Mouse (Mus musculus) ZHBTc4 (cell line): Measurements from ENCODE around the gene Pef1.
A peak's percentile ranks its signal among the peaks of the same experiment; 100 is the strongest.

ENCODE experiments used
- DNase-seq: peaks from one replicate; pipeline ENCODE4 v3.0.0-alpha.2; 2011; ENCODE audit warnings: low read depth, low spot score

Pef1 gene

DNA sequence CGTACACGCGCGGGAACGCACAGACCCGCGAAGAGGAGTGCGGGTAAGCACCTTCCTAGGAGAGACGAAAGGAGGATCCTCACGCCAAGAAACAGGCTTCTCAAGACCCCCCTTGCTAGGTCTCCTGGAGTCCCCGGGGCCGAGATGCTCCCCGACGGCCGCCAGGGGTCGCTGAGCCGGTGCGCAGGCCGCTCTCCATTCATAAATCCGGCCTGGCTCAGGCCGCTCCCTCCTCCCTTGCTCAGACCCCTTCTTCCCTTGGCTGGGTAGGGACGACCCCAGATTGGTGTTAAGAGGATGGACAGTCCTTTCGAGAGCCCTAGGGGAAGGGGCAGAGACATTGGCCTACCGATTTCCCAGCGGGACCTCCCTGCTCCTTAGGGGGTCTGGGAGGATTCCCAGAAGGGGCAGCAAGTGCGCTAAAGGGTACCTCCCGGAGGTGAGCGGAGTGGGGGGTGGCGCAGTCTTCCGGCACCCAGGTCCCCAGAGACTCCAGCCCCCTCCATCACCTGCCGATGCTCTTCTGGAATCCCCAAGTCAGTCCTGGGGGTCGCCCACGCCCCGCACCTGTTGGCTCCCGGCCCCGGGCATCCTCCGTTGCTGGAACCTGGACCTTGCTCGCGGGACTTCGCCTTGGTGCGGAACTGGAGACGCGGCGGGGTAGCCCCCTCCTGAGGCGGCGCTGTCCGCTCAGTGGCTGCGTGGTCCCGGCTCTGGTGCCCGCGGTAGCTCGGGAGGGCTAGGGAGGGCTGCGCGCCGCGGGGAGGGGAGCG lies 36.3 kb downstream of the Pef1 start:
- peak; percentile 91 for DNase-seq

DNA sequence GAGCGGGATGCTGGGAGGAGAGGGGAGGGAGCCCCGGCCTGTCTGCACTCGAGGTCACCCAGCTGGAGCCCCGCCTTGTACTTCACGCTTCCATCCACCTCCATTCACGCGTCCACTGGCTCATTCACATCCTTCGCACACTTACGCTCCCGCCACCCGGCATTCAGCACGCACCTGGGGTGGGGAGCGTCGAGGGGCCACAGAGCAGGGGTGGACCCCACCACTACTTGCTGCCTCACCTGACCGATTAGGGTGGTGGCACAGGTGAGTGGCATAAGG lies 36.8 kb downstream of the Pef1 start, which contains the start of gene Hcrtr1:
Hcrtr1 (minus strand) TSS at position 146 of the 279 bp plus-strand sequence.
- no peak for DNase-seq

DNA sequence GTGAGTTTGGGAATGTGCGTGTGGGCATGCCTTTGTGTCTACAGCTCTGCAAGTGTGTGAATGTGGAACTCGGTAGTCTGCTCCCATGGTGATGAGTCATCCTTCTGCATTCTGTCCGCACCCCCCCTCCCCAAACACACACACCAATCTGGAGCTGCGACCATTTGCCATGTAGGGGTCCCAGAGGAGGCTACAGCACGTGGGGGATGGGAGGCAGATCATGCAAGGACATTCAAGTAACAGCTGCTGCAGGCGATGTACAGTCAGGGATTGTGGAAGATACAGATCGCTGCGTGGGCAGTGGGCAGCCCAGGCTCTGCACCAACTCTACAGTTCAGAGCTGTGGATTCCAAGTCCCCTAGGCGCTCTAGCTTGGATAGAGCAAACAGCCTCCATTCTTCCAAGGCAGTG lies 38.6 kb downstream of the Pef1 start:
- no peak for DNase-seq

DNA sequence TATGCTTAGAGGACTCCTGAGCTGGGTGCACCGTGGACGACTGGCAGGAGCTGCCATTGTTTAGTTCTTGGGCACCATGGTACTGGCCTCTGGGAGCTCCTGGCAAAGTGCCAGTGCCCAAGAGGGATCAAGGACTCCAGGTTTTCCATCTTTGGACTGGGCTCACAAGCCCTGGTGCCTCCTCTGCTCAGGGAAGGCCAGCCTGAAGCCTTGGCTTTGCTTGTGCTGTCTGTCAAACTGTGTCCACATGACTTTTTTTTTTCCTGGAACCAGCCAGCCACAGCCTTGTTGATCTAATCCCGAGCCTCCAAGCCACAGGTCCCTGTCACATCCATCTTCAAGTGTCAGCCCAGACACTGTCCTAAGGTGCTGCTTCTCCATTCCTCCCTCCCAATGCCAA lies 39.4 kb downstream of the Pef1 start:
- DNase-seq: no peak

DNA sequence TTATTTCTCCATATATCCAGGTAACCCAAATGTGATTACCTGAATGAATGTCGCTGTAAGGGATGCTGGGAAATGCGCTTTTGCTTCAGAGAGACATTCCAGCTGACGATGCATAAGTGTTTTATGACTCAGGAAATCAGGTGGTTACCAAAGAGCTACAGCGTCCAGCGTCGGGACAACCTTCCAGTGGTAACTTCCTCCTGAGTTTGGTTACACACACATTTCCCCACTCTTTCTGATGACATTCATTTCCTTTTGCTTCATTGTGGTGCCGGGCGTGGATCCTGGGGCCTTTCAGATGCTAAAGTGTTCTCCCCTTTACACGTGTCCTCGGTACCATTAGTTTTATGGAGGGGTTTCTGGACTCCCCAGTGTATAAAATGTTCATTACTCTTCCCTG lies 46.0 kb downstream of the Pef1 start:
- no peak for DNase-seq

DNA sequence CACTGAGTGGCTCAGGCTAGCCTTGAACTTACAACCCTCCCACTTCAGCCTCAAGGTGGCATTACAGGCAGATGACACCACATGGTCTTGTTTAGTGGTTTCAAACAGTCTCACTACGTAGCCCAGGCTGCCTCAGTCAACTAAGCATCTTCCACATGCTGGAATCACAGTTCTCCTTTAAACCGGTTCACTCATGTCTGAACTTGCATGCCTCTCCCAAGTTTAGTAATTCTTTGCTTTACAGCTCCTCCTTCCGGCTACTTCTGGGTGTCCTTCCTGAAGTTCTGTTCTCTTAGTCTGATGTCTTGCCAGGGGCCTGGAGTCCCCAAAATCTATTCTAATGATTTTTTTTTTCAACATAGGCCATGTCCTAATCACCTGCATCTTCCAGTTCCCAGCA lies 51.9 kb downstream of the Pef1 start:
- DNase-seq: no peak

DNA sequence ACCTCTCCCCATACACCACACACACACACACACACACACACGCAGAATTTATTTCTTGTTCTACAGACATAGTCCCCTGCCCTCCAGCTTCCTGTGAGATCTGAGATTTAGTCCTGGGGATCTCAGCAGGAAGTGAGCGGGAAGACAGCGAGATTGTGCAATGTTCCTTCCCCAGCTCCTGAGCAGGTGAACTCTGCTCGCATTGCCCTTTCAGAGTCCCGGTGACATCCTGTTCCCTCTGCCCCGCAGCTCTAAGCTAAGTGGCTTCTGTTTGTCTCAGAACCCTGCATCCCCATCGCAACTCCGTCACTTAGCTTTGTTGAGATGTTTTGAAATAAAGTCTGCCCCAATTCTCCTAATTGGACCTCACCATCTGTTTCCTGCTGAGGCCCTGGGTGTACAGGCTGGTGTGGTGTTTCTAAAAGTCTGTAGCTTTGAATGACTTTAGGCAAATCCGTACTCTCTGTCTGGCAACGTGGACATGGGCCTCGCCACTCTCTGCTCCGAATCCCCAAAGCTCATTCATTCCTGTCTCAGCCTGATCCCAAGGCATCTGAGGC lies 54.5 kb downstream of the Pef1 start:
- DNase-seq: no peak

DNA sequence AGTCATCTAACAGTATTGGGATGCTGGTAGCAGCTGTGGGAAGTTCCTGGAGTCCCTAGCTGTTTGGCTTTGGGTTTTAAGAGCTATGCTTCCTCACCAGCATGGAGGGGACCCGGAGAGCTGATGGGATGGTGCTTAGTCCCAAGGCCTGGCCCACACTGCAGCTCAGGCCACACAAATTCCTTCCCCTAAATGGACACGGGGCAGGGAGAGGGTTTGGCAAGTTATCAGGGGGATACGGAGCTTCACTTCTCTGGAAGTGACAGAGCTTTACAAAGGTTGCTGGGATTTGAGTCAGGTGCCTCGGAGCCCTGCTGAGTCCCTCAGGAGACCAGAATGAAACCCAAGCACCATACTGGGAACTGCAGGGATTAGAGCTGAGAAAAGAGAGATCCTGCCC lies 59.0 kb downstream of the Pef1 start:
- no peak for DNase-seq

DNA sequence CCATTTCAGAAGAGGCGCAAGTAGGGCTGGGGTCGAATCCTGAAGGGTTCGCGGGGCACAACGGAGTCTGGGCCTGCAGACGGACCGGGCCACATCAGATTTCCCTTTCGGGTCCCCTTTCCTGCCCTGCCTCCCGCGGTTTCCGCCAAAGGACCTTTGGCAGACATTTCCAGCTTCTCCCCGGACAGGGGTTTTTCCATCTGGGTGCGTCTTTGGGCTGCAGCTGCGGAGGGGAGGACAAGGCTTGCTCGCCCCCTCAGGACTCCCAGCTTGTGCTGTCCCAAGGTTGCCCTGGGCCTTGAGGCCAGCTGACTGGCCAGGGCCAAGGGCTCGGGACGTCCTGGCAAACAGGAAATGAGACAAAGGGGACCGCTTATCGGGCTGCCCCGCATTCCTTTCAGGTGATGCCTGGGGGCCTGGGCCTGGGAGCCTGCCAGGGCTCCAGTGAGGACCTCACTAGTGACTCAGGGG lies 61.1 kb downstream of the Pef1 start:
- no peak for DNase-seq

DNA sequence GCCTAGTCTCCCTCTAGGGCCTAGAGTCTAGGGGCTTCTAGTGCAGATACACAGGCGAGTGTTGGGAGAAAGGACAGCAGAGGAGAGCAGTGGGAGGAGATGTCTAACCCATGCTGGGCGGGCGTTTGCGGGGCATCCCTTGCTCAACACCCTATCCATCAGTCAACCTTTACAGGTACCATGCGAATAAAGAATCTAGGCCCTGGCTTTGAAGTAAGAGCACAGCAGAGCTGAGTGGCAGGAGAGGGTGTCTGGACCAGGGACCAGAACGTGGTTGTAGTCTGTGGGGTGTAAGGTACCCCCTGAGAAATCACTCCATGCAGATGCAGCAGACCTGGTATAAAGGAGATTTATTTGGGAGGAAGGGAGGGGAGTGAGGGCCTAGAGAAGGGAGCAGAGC lies 61.8 kb downstream of the Pef1 start:
- DNase-seq: no peak

DNA sequence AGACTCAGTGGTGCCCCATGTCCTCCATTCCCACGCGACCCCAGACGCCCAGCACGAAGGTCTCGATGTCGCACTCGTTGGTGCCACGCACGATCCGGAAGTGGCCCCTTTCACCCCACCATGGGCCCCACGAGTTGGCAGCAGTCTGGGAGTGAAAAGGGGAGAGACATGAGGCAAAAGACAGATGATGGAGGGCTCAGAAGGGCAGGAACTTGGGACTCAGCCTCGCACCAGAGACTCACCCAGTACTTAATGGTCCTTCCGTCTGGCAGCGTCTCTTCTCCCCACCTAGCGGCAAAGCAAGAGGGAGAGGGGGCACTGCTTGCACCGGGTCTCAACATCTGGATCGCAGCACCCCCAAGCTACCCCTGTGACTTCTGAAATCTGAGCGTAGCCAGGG lies 63.7 kb downstream of the Pef1 start:
- no peak for DNase-seq

DNA sequence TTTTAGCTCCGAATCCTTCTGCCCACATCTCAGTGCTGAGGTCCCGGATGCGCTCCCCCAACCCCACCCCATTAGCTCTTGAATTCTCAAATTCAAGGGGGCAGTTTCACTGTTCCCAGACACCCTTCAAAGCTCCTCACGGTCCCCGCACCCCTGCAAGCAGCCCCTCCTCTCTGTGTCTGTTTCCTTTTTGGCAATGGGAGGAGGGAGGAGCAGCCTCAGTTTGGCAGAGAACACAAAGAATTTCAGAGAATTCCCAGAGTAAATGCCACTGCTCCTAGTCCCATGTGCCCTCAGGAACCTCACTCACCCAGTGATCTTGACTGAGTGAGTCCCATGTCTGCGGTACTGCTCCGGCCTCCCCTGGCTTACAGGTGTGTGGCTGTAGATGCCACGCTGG lies 64.2 kb downstream of the Pef1 start:
- DNase-seq: no peak

DNA sequence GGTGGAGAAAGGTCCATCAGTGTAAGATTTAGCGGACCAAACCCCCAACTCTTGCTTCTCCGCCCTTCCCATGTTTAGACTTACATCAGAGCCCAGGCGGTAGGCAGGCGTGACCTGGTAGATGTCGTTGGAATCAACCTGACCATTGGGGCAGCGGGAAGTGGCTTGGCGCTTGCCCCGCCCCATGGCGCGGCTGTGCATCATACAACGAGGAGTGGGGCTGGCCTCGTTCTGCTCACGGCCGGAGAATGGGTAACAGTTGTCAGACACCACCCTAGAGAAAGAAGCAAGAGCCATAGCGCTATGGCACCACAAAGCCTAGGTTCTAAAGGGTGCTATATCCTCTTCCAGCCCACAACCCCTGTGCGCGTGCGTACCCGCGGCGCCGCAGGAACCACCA lies 65.0 kb downstream of the Pef1 start:
- DNase-seq: peak; percentile 36

DNA sequence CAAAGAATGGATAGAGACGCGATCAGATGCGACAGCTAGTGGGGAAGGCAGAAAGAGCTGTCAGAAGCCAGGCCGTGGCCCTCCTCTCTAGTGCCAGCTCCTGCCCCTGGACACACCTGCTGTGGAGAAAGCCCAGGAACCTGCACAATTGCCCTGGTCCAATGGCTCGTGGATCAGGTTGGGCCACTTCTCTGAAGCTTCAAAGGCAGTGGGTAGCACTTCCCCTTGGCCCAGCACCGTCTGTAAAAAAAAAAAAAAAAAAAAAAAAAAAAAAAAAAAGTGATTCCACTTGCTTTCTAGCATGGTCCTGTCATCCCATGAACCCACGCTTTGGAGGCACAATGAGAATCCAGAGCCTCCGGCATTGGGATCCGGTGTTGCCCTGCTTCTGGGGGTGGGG lies 65.5 kb downstream of the Pef1 start:
- no peak for DNase-seq

DNA sequence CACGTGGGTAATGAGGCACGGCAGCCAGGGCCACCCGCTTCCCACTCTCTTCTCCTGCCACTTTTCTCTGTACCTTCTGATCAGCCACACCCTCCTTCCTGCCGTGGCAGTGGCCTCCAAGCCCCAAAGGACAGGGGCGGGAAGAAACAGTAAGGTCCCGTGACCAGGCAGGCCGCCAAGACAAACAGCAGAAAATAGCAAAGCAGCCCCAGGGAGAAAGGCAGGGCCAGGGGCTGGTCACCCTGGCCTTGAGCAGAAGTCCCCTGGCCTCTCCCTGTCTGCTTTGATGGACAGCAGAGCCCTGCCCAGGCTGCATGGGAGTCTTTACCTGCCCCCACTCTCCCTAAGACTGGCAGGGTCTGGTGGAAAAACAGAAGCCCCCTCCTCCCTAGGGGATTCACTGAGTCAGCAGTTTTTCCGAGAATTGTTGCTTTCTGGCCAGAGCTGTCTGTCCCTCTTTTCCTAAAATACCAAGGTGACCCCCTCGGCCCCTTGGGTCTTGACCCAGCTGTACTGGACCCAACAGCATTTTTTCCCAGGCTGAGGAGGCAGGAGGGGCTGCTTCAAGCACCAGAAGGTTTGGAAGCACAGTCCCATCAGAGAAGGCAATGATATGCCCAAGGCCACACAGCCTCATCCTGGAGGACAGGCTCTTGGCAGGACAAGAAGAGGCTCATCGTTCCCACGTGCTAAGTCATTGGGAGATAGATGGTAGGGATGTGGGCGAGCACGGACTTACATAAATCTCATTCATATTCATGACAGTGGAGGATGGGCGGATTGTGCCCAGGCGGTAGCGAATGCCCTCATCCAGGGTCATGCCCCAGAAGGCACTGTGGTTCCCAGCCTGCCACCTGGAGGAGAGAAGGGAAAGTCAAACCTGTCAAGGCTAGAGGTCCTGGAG lies 66.2 kb downstream of the Pef1 start:
- DNase-seq: no peak

DNA sequence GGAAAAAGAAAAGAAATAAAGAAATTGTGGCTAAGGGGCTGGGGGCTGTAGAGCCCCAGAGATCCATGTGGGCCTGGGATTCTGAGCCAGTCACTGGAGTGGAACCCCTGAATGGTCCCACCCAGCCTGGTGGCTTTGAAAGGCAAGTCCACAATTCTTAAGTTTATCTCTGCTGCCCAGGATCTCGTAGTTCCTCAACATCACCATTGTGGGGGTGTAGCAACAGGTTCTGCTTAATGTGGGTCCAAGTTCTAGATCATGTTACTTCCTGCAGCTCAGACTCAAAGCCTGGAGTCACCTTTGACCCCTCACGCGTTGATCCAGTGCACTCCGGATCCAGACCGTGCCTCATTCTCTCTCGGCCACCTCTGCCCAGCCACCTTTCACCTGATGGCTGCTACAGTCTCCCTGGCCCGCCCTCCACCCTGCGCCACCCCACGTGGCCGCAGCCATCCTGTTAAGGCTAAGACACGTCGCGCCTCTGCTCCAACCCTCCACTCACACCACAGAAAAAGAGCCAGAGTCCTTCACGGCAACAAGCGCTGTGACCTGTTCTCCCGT lies 67.1 kb downstream of the Pef1 start:
- no peak for DNase-seq

DNA sequence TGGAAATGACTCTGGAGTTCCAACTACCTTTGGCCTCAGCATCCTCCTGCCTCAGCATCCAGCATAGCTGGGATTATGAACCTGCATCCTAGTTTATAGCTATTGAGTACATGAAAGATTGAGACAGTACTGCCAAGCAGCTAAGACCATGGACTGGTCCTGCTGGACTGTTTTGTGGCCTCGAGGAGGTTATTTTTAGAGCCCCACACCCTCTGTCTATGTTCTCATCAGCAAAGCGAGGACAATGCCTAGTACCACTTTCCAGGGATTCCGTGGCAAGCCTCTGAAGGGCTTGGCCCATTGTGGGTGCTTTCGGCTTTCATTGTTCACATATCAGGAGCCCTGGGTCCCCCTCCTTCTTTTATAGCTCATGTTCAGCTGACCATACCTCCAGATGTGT lies 68.0 kb downstream of the Pef1 start:
- DNase-seq: no peak

DNA sequence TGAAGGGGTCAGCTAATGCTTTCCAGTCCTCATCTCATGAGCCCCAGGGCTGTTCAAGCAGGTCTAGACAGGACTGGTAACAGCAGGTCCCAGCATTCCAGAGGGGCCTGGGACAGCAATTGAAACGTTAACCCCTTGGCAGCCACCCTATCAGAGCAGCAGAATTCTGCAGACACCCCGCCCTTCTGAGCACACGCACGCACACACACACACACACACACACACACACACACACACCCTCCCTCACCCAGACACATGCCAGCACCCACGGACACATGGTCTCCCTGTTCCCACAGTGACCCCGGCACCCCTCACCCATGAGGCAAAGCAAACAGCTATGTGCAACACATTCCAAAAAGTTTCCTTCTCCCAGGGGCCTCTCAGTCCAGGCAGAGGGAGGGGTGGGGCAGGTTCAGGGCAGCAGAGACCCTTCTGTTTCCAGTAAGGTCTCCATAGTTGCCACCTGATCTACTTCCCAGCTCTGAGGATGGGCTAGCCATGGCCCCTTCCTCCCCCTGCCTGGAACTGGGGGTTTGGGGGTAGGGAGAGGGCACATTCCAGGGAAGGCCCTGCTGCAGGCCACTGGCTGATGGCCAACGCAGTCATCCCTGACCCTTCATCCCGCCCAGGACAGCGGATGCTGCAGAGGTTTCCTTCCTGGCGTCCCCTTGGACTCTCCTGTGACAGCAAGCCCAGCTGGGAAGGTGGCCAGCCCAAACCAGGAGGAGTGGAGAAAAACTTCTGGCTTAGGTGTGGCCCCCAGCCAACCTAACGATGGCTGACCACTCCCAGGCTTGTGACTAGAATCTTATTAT lies 69.8 kb downstream of the Pef1 start:
- DNase-seq: peak; percentile 43

DNA sequence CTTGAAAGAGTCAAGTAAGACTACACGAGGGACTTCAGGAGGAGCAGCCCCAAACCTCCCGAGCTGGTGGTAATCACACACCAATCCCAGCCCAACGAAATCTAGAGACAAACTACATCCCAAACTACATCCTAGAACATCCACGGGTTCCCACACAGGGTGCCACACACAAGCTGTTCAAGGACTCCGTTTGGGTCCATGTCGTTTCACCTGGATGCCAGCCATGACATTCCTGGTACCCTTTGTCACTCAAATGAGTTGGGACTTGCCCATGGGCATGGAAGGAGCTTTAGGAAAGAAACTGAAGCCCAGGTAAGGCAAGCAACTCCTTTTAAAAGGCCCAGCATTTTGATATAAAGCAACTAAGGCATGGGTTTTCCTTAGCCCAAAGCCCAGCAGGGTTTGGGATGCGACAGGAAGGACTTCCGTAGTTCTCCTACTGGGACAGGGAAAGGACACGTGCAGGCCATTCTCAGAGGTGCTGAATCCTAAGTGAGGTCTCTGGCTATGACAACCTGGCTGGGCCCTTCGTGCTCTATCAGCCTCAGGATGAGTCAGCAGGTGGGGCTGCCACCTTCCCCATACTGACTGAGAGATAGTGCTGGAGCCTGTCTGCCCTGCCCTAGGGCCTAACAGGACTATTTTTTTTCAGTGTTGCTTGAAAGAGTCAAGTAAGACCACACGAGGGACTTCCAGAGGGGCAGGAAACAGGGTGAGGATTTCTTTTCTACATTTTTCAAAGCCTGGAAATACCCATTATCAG lies 70.9 kb downstream of the Pef1 start:
- DNase-seq: no peak

DNA sequence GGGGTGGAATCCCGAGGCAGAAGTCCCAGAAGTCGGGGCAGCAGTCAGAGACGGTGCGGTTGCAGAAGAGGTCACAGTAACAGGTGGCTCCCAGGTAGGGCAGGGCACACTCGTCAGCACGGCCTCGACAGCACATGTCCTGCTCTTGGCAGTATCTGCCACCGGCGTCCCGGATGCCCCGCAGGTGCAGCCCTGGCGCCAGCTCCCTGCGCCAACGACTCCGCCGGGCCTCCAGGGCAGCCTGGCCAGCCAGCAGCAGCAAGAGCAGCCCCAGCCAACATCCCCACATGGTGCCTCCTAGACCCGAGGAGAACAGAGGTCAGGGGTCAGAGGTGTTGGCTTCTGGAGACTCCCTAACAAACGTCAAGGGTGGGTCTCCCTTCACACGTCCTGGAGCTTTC lies 71.6 kb downstream of the Pef1 start:
- DNase-seq: no peak
